Mouse (Mus musculus) forebrain, embryonic 12.5 days (tissue): ENCODE measurements around the gene Cstb. TPM values are rescaled to one million over a fixed set of nuclear protein-coding genes. Genes with fewer than 3 reads are reported as not detected.
"Not testable (repeated sequence)": the region's sequence is repeated elsewhere in the genome, so short reads cannot be mapped to it uniquely, and the experiment has no call there.

Source experiments
- ATAC-seq: fragments of 200-750 bp; cut with Nextera tagmentation; 2 replicates; pipeline ENCODE4 v1.8.0; 2017; ENCODE audit warnings: moderate TSS enrichment; ENCODE audit not compliant: low FRiP score
- H3K27ac ChIP-seq: fragments of 300-500 bp; sonication (generic); 2 replicates; pipeline ENCODE4 v1.5.1; 2016; ENCODE audit warnings: mild to moderate bottlenecking
- H3K27me3 ChIP-seq: fragments of 300-500 bp; sonication (generic); 2 replicates; pipeline ENCODE4 v1.6.1; 2016; ENCODE audit warnings: mild to moderate bottlenecking
- H3K36me3 ChIP-seq: fragments of 300-500 bp; sonication (generic); replicated peaks from 2 replicates; pipeline ENCODE4 v1.6.1; 2016; ENCODE audit warnings: mild to moderate bottlenecking
- H3K4me1 ChIP-seq: fragments of 300-500 bp; sonication (generic); 2 replicates; pipeline ENCODE4 v1.6.1; 2016
- H3K4me2 ChIP-seq: fragments of 300-500 bp; sonication (generic); 2 replicates; pipeline ENCODE4 v1.6.1; 2016; ENCODE audit warnings: mild to moderate bottlenecking, moderate library complexity
- H3K4me3 ChIP-seq: fragments of 300-500 bp; sonication (generic); replicated peaks from 2 replicates; pipeline ENCODE4 v1.5.1; 2016; ENCODE audit warnings: mild to moderate bottlenecking
- H3K9ac ChIP-seq: fragments of 300-500 bp; sonication (generic); 2 replicates; pipeline ENCODE4 v1.6.1; 2016; ENCODE audit warnings: mild to moderate bottlenecking
- H3K9me3 ChIP-seq: fragments of 300-500 bp; sonication (generic); 2 replicates; pipeline ENCODE4 v1.6.1; 2016
- WGBS: fragments of 180-500 bp; shearing (Covaris S2); methylation state at CpG from one replicate; pipeline ENCODE4 v1.1.7; 2016; 5-methylcytosine and 5-hydroxymethylcytosine counted together
- polyA plus RNA-seq: library from polyadenylated mRNA; unstranded; fragments of >200 nt; fragmentation: Nextera tagmentation; extraction: Ambion mirVana; gene quantifications from 2 replicates; pipeline ENCODE4 v1.2.1, GENCODE M21; 2016

The Cstb gene
- polyA plus RNA-seq, 1 experiment from 2014 or later: 120 TPM

DNA sequence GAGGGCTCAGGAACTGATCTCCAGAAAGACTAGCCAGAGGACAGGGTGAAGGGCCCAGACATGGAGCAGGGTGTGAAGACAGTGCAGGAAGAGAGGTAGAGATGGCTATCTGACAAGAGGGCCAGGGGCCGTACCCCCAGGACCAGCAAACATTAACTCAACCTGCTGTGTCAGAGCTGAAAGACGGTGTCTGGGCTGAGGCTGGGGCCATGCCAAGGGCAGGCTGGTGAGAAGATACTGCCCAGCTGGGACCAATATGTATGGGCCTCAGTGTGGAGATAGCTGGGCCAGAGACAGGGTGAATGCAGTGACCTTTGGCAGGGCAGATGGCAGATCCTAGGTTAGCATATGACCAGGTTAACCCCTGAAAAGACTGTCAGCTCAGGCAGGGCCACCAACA is 24.3 kb upstream of the Cstb start:
- no peak overlapping the region for H3K9ac ChIP-seq
- H3K27ac ChIP-seq: no peak overlapping the region
- H3K27me3 ChIP-seq: no peaks in the 10 kb centered on the region
- WGBS: 94% methylated on average over 2 of the region's 2 CpGs
- ATAC-seq: no peak
- peaks cover 11% of the 10 kb centered on the region for H3K4me1 ChIP-seq
- peaks cover 69% of the 10 kb centered on the region for H3K36me3 ChIP-seq
- no peaks in the 10 kb centered on the region for H3K9me3 ChIP-seq
- H3K4me2 ChIP-seq: no peak overlapping the region
- no peak overlapping the region for H3K4me3 ChIP-seq

DNA sequence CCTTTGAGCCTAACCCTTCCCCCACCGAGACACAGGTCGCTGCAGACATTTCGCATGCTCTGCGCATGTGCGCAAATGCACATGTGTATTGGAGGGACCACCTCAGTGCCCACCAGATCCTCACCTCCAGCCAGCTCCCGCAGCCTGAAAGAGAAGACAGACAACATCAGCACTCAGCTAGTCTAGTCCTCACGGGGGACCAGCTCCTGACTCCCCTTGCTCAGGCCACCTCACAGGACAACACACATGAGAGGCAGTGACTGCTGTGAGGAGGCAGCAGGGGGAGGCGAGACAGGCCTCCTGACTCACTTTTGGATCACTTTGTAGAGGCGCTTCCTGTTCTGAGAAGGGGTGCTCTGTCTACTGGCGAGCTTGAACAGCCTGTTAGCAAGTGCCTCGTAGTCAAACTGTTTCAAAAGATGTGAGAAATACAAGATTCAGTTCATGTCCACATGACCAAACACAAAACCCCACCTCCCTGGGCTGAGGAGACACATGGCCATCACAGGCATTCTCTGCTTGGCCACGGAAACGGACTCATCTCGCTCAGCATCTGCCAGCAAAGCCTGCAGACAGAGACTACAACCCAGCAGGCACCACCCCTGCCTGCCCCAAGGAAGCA is 23.1 kb upstream of the Cstb start:
- no peak for ATAC-seq
- H3K36me3 ChIP-seq: peaks cover 82% of the 10 kb centered on the region

DNA sequence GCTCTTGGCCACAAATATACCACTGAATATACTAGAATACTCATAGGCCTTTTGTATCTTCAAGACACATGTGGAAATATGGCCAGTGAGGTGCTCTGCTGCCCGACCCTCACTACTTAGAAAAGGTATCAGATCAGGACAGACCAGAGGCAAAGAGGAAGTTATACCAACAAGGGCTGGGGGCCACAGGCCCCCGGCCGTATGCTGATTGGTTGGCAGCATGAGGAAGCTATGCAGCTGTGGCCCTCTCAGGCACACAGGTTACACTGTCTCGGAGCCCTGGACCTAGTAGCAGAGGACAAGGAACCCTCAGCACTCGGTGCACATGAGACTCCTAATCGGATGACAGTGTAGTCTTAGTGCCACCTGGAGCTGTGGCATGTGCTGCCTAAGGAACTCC is 19.3 kb upstream of the Cstb start:
- H3K4me3 ChIP-seq: no peak overlapping the region
- no peaks in the 10 kb centered on the region for H3K27me3 ChIP-seq
- H3K4me2 ChIP-seq: no peak overlapping the region
- no peak overlapping the region for H3K9ac ChIP-seq
- ATAC-seq: no peak
- peaks cover under 1% of the 10 kb centered on the region; the same call in 1 of the 2 replicates for H3K4me1 ChIP-seq
- peaks cover 97% of the 10 kb centered on the region for H3K36me3 ChIP-seq
- no peaks in the 10 kb centered on the region for H3K9me3 ChIP-seq
- WGBS: 93% methylated on average over 6 of the region's 6 CpGs
- H3K27ac ChIP-seq: no peak overlapping the region

More for the DNA sequence above, 23.1 kb upstream of the Cstb start:
- Histone ChIP-seq H3K27me3 (no peaks in the 10 kb centered on the region), H3K4me1 (peaks cover 10% of the 10 kb centered on the region), H3K4me2 (no peak overlapping the region), H3K4me3 (no peak overlapping the region), H3K9me3 (no peaks in the 10 kb centered on the region), H3K27ac (no peak overlapping the region), H3K9ac (no peak overlapping the region)
- WGBS: 92% methylated on average over 14 of the region's 14 CpGs

DNA sequence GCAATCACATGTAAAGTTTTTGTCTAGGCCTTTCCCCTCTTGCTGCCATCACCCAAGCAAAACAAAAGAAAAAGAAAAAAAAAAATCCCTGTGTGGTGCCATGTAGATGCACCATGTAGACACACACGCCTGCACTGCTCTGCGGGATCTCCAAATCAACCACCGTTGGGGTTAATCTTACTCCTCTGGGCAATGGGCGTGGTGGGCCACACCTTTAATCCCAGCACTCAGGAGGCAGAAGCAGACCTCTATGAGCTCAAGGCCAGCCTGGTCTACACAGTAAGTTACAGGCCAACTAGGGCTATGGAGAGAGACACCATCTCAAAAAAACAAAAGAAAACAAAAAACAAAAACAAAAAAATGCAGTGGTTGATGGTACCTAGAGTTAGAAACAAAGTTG is 18.3 kb upstream of the Cstb start:
- H3K27ac ChIP-seq: no peak overlapping the region
- no peak overlapping the region for H3K4me3 ChIP-seq
- no peak for ATAC-seq
- 93% methylated on average over 4 of the region's 4 CpGs for WGBS
- no peaks in the 10 kb centered on the region for H3K27me3 ChIP-seq
- H3K9me3 ChIP-seq: no peaks in the 10 kb centered on the region
- H3K4me1 ChIP-seq: peaks cover 11% of the 10 kb centered on the region
- H3K4me2 ChIP-seq: no peak overlapping the region
- H3K36me3 ChIP-seq: peaks cover 88% of the 10 kb centered on the region
- no peak overlapping the region for H3K9ac ChIP-seq

DNA sequence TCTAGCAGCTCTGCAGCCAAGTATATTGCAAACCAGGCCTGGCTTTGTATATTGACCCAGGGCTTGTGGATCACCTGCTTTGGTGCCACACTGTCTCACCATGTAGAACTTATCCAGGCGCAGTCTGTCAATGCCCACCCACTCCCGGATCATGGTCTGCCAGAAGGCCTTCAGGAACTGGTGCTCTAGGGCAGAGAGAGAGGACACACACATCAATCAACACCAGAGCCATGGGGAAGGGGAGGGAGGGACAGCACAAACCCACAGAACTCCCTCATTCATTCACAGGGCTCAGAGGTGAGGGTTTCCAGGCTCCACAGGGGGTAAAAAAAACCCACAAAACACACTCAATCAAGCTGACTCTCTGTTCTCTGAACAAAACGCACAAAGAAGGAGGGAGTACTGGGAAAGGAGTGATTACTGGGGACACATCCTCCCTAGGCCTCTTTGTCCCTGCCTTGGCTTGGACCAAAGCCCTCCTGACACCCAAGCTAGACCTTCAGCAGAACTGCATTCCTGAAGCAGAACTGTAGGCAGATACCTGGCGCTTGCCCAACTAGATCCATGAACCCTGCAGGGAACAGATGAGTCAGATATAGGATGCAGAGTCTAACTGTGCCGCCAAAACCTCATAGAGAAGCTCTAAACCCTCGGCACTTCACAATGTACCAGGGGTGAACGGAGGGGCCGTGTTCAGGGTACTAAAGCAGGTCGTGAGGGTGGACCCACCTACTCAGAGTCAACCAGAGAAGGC is 16.3 kb upstream of the Cstb start:
- Histone ChIP-seq H3K4me1 (peaks cover 14% of the 10 kb centered on the region), H3K27me3 (no peaks in the 10 kb centered on the region), H3K36me3 (peaks cover 67% of the 10 kb centered on the region), H3K9ac (no peak overlapping the region), H3K4me3 (no peak overlapping the region), H3K4me2 (no peak overlapping the region), H3K9me3 (no peaks in the 10 kb centered on the region), H3K27ac (no peak overlapping the region)
- no peak for ATAC-seq
- 89% methylated on average over 9 of the region's 9 CpGs for WGBS

DNA sequence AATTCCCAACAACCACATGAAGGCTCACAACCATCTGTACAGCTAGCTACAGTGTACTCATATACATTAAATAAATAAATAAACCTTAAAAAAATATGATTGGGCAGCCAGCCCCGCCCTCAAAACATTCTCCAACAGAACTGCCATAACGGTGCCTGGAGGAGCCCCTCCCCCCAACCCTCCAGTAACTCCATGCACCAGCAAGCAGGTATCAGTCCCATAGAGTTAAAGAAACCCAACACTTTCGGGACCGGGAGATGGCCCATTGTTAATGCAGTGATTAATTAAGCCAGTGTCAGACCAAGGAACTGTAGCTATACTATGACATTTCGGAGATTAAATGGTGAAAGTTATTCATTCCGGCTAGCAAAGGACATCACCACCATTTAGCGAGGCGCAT is 13.6 kb upstream of the Cstb start:
- H3K36me3 ChIP-seq: peaks cover 43% of the 10 kb centered on the region
- peak overlapping the region; percentile 89 for H3K9ac ChIP-seq
- 13% methylated on average over 8 of the region's 8 CpGs for WGBS
- H3K9me3 ChIP-seq: no peaks in the 10 kb centered on the region
- peak overlapping the region; percentile 83 for H3K4me2 ChIP-seq
- no peaks in the 10 kb centered on the region for H3K27me3 ChIP-seq
- H3K4me1 ChIP-seq: peaks cover 14% of the 10 kb centered on the region
- 0 out of 2 replicates have a peak, but pooled peaks have one; percentile 15 for ATAC-seq
- peak overlapping the region; percentile 91 for H3K4me3 ChIP-seq
- H3K27ac ChIP-seq: 0 out of 2 replicates have a peak overlapping the region, but pooled peaks have one; percentile 78

DNA sequence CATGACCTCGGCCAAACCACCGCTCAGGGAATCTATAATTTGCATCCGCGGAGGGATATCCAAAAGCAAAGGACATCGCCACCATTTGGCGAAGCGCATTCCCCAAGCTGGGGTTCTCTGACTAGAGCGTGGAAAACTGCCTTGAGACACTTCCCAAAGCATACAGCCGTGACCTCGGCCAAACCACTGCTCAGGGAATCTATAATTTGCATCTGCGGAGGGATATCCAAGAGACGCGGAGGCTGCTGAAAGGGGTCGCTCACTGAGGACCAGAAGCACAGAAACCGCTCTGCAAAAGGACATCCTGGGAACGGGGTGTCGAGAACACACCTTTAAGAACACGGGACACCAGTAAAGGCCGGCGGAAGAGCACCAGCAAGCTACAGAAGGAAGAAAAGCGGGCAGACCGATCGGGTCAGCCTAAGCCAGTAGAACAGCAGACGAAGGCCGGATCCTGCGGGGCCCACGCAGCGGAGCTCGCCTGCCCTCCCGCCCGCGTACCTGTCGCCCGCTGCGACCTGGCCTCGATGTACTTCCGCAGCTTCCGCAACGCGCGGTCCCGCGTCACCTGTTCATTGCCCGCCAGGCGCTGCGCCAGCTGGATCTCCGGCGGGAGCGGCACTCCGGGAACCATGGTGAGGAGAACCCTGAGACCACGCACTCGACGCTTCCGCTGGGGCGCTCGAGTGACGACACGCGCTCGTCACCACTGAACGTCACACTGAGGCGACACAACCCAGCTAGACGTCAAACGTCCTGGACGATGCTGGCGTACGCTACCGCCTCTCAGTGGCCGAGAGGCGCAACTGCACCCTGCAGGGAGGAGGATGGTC is 12.9 kb upstream of the Cstb start, which contains the start of gene Rrp1:
Gene Rrp1, minus strand, starts transcription at position 725 of the 833 bp plus-strand sequence.
- no peaks in the 10 kb centered on the region for H3K9me3 ChIP-seq
- H3K36me3 ChIP-seq: peaks cover 36% of the 10 kb centered on the region
- peak within 1 kb of the TSS; percentile 83 for H3K4me2 ChIP-seq
- ATAC-seq: peak; percentile 96
- H3K4me3 ChIP-seq: peak within 1 kb of the TSS; percentile 91
- under 1% methylated on average over 70 of the region's 70 CpGs for WGBS
- H3K9ac ChIP-seq: peak within 1 kb of the TSS; percentile 89
- H3K27ac ChIP-seq: peak within 1 kb of the TSS; percentile 78
- H3K4me1 ChIP-seq: peaks cover 14% of the 10 kb centered on the region
- H3K27me3 ChIP-seq: no peaks in the 10 kb centered on the region

DNA sequence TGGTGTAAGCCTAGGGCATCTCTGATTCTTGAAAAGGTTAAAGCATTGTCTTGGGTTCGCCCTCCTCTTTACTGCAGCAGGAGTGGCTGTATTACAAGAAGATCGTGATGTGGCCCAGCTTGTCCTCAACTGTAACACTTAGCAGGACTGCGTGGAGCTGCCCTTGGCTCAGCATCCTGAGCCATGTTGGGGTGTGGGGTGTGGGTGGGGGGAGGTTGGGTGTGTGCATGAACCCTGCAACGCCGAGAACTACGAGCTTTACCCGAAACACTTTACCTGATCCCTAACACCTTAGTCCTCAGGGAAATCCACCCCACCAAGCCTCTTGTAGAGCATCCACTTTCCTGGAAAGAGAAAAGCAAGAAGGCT is 12.3 kb upstream of the Cstb start:
- H3K27ac ChIP-seq: peak overlapping the region; percentile 15; the same call in 1 of the 2 replicates
- H3K4me2 ChIP-seq: peak overlapping the region; percentile 83
- 46% methylated on average over 7 of the region's 7 CpGs for WGBS
- no peaks in the 10 kb centered on the region for H3K9me3 ChIP-seq
- no peak overlapping the region for H3K9ac ChIP-seq
- H3K4me3 ChIP-seq: peak overlapping the region; percentile 91
- H3K4me1 ChIP-seq: peaks cover 14% of the 10 kb centered on the region
- peaks cover 30% of the 10 kb centered on the region for H3K36me3 ChIP-seq
- ATAC-seq: no peak
- H3K27me3 ChIP-seq: no peaks in the 10 kb centered on the region

DNA sequence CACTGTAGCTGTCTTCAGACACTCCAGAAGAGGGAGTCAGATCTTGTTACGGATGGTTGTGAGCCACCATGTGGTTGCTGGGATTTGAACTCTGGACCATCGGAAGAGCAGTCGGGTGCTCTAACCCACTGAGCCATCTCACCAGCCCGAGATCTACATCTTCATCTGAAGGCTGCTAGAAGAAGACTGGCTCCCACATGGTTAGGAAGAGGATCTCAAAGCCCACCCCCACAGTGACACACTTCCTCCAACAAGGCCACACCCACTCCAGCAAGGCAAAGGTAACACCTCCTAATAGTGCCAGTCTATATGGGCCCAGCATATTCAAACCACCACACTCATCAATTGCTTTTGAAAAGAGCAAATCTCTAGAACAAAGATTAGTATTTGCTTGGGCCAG is 10.5 kb upstream of the Cstb start:
- not testable (repeated sequence) for H3K27ac ChIP-seq, H3K27me3 ChIP-seq, ATAC-seq, H3K9me3 ChIP-seq, H3K9ac ChIP-seq, H3K4me2 ChIP-seq, H3K4me3 ChIP-seq
- Histone ChIP-seq H3K4me1 (peaks cover 14% of the 10 kb centered on the region), H3K36me3 (peaks cover 12% of the 10 kb centered on the region)
- 88% methylated on average over 3 of the region's 4 CpGs for WGBS

DNA sequence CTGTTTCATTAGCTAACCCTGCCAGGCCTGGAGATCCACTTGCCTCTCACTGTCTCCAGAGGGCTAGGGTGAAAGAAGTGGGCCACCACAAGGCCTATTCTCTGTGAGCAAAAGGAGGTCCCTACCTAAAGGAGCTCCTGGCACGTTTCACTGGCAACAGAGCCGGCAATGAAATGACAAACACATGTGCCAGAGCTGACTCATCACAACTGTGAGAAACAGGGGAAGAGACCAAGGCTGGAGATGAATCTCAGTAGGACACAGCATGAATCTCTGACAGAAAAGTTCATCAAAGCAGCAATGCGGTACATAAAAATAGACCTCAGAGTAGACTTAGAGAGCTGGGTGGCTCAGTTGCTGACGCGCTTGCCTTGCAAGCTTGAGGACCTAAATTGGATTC is 7.6 kb upstream of the Cstb start:
- Histone ChIP-seq H3K9ac (no peak overlapping the region), H3K27me3 (no peaks in the 10 kb centered on the region), H3K4me1 (peaks cover 3% of the 10 kb centered on the region; the same call in 1 of the 2 replicates), H3K4me3 (no peak overlapping the region), H3K36me3 (no peaks in the 10 kb centered on the region), H3K4me2 (no peak overlapping the region), H3K9me3 (no peaks in the 10 kb centered on the region), H3K27ac (no peak overlapping the region)
- 65% methylated on average over 5 of the region's 5 CpGs for WGBS
- no peak for ATAC-seq

DNA sequence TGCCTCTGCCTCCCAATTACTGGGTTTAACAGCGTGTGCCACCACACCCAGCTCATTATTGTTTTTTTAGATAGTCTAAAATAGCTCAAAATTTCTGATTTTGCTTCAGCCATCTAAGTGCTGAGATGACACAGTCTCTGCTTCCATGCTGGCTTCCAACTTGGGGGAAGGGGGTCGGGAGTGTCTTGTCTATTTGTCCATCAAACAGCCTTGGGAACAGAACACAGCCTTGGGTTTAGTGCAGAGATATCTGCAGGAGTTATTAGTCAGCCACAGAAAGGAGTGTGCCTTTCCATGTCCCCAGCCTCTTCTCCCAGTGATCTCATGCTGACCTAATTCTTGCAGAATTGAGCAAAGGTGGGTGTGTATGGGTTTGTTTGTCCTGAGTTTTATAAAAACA is 6.7 kb upstream of the Cstb start:
- no peak overlapping the region for H3K4me3 ChIP-seq
- no peak overlapping the region for H3K27ac ChIP-seq
- no peaks in the 10 kb centered on the region for H3K9me3 ChIP-seq
- H3K36me3 ChIP-seq: no peaks in the 10 kb centered on the region
- H3K27me3 ChIP-seq: no peaks in the 10 kb centered on the region
- 90% methylated on average over 2 of the region's 2 CpGs for WGBS
- H3K4me2 ChIP-seq: no peak overlapping the region
- no peak overlapping the region for H3K9ac ChIP-seq
- no peaks in the 10 kb centered on the region for H3K4me1 ChIP-seq
- ATAC-seq: no peak

DNA sequence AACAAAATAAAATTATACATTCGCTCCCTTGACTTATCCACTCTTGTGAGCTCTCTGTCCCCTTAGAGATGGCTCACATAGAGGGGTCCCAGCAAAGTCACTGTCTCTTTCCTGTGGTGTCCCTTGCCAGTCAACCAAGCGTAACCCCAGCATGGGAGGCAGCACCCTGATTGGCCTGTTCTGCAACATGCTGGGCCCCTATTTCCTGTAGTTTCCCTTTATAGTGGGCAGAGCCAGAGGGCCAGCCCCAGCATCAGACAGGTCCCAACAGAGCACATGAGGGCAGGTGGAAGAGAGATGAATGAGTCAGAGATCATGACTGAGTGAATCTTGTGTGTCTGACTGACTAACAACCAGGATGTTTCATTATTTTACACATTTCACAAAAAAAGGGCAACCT is 4.5 kb upstream of the Cstb start:
- Histone ChIP-seq H3K4me2 (no peak overlapping the region), H3K4me1 (peaks cover 5% of the 10 kb centered on the region), H3K36me3 (no peaks in the 10 kb centered on the region), H3K9ac (no peak overlapping the region), H3K27ac (no peak overlapping the region), H3K9me3 (no peaks in the 10 kb centered on the region), H3K27me3 (no peaks in the 10 kb centered on the region), H3K4me3 (no peak overlapping the region)
- 80% methylated on average over 2 of the region's 2 CpGs for WGBS
- ATAC-seq: no peak
